11 mouse cellular contexts compared by ENCODE assay signal in the genomic region with DNA sequence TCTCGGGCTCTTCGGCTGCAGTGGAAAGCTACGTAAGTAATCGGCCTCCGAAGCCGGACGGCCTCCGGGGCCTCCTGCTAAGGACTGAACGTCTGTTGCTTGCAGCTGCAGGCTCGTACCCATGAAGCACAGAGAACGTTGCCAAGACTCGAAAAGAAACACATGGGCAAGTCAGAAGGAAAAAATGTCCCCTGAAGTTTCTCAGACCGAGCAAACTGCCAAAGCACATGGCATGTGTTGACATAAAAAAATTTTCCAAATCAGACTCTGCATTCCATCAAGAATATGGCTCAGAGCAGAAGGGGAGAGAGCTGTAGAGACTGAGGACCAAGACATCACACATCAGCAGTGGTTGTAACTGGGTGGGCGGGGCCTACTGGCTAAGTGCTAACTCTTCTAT. TPM values are rescaled to one million over a fixed set of nuclear protein-coding genes. Genes with fewer than 3 reads are reported as not detected.
DNase-seq lines count a peak whose midpoint lies in the region; ATAC-seq and TF ChIP-seq lines count a peak whose summit lies in the region.
"Had no signal": no experiment of that assay in that cellular context is flagged by ENCODE, and none has a peak within 500 bp of the region (broad histone marks: within the 10 kb centered on the region; RNA-seq: fewer than 3 reads in every experiment).

No protein-coding gene starts in this region.

- H3K4me2 ChIP-seq in heart, postnatal 0 days (ENCODE audit: low read depth, low read length): no peak overlapping the region
- no peak overlapping the region for H3K4me2 ChIP-seq in stomach, embryonic 14.5 days (replicated peaks; ENCODE audit: low read depth, low read length)

- H3K27me3 ChIP-seq in heart, postnatal 0 days (ENCODE audit: control insufficient read depth, insufficient read depth, low read length): no peaks in the 10 kb centered on the region
- no peaks in the 10 kb centered on the region for H3K27me3 ChIP-seq in stomach, embryonic 14.5 days (ENCODE audit: control insufficient read depth, insufficient read depth, low read length)
- no peaks in the 10 kb centered on the region for H3K27me3 ChIP-seq in thymus, adult 2 months (ENCODE audit: control insufficient read depth, insufficient read depth, low read length)

- H3K4me1 ChIP-seq in heart, postnatal 0 days (ENCODE audit: control insufficient read depth, insufficient read depth): peaks cover 12% of the 10 kb centered on the region; the same call in 1 of the 2 replicates
- H3K4me1 ChIP-seq in stomach, embryonic 14.5 days (ENCODE audit: control insufficient read depth, insufficient read depth, low read length): peaks cover 19% of the 10 kb centered on the region
- no peaks in the 10 kb centered on the region for H3K4me1 ChIP-seq in thymus, adult 2 months (replicated peaks; ENCODE audit: control insufficient read depth, insufficient read depth, low read length)

- H3K9ac ChIP-seq in heart, postnatal 0 days (replicated peaks; ENCODE audit: low read depth, low read length): no peak overlapping the region
- no peak overlapping the region for H3K9ac ChIP-seq in stomach, embryonic 14.5 days (replicated peaks; ENCODE audit: low read depth, low read length)

- peak; percentile 46 to 58 for DNase-seq in cerebellum, postnatal 10 days
- no peak for DNase-seq in cerebellum, postnatal 14 days
- peak; percentile 41 for DNase-seq in layer of hippocampus, adult 9-11 months
- no peak for DNase-seq in layer of hippocampus, postnatal 25 days (ENCODE audit: extremely low spot score in 1 of 2, low spot score in 1 of 2)
- peak; percentile 38 for DNase-seq in heart, postnatal 0 days (ENCODE audit: low spot score)
- DNase-seq in thymus, adult 2 months: no peak
- DNase-seq in ovary, postnatal 14 days (ENCODE audit: low spot score): no peak
- DNase-seq: gastrocnemius, postnatal 25 days; kidney, adult 9 months had no signal

- 0 out of 2 replicates have a peak overlapping the region, but pooled peaks have one; percentile 2 for H3K27ac ChIP-seq in heart, postnatal 0 days (ENCODE audit: low read depth)
- peak overlapping the region; percentile 53; the same call in 1 of the 2 replicates for H3K27ac ChIP-seq in stomach, embryonic 14.5 days (ENCODE audit: low read length)
- no peak overlapping the region for H3K27ac ChIP-seq in thymus, adult 2 months (ENCODE audit: control insufficient read depth, insufficient read depth, low read length)

- 61% methylated on average over 14 of the region's 14 CpGs for WGBS in heart, postnatal 0 days
- WGBS in stomach, embryonic 14.5 days: 57% methylated on average over 14 of the region's 14 CpGs
- WGBS in thymus, adult 2 months: 97% methylated on average over 14 of the region's 14 CpGs

- peak; percentile 60 for ATAC-seq in heart, postnatal 0 days (ENCODE audit: insufficient read depth, low read depth)
- peak; percentile 42; the same call in 1 of the 2 replicates for ATAC-seq in stomach, embryonic 14.5 days (ENCODE audit: insufficient number of reproducible peaks, insufficient read depth, low FRiP score, low read depth)

- no peaks in the 10 kb centered on the region for H3K36me3 ChIP-seq in heart, postnatal 0 days (replicated peaks; ENCODE audit: control insufficient read depth, insufficient read depth, low read length)
- no peaks in the 10 kb centered on the region for H3K36me3 ChIP-seq in stomach, embryonic 14.5 days (ENCODE audit: control insufficient read depth, insufficient read depth, low read length)
- no peaks in the 10 kb centered on the region for H3K36me3 ChIP-seq in thymus, adult 2 months (ENCODE audit: control insufficient read depth, insufficient read depth, low read length)

- no peak for TF ChIP-seq POLR2A in thymus, adult 2 months (IDR thresholded peaks at IDR 0.05; ENCODE audit: control insufficient read depth, extremely low read depth, insufficient read depth, low read length, poor library complexity)

- no peak overlapping the region for H3K4me3 ChIP-seq in heart, postnatal 0 days (ENCODE audit: low read depth, low read length)
- H3K4me3 ChIP-seq in stomach, embryonic 14.5 days (ENCODE audit: low read depth, low read length): no peak overlapping the region
- no peak overlapping the region for H3K4me3 ChIP-seq in thymus, adult 2 months (ENCODE audit: control insufficient read depth, insufficient read depth, low read length)
- H3K4me3 ChIP-seq: megakaryocyte, embryonic 14.5 days had no signal

- TF ChIP-seq EP300 in heart, postnatal 0 days (IDR thresholded peaks at IDR 0.05; ENCODE audit: low read depth): no peak

- no peak for TF ChIP-seq CTCF in heart, postnatal 0 days (IDR thresholded peaks at IDR 0.05; ENCODE audit: low read depth)
- TF ChIP-seq CTCF in thymus, adult 2 months (IDR thresholded peaks at IDR 0.05; ENCODE audit: borderline replicate concordance, control insufficient read depth, extremely low read depth, insufficient read depth, low read length, poor library complexity): no peak

- no peaks in the 10 kb centered on the region for H3K9me3 ChIP-seq in heart, postnatal 0 days (replicated peaks; ENCODE audit: control insufficient read depth, low read length)
- H3K9me3 ChIP-seq in stomach, embryonic 14.5 days (ENCODE audit: control insufficient read depth, low read depth, low read length): no peaks in the 10 kb centered on the region
- H3K9me3 ChIP-seq: megakaryocyte, embryonic 14.5 days had no signal

RNA-seq across cellular contexts. Expression of a gene that starts 6.8 kb away (rescaled TPM):
- 100 to 1,000 TPM in 1 of 2 experiments, 10 to 100 TPM in 1; 93.8 to 110 TPM for total RNA-seq in layer of hippocampus, postnatal 25 days (2021)
- 34.9 and 37.4 TPM in 2 replicates for total RNA-seq in heart, postnatal 0 days (2014; rRNA removed; ENCODE audit: low replicate concordance)
- 7.1 and 9.3 TPM in 2 replicates for polyA plus RNA-seq in heart, postnatal 0 days (2015; fragmentation: Nextera tagmentation; extraction: Ambion mirVana)
- polyA plus RNA-seq in stomach, embryonic 14.5 days (2014; fragmentation: Nextera tagmentation; extraction: Ambion mirVana): 17.4 and 22.6 TPM in 2 replicates
- 49.0 and 56.8 TPM in 2 replicates for polyA plus RNA-seq in thymus, adult 2 months (2012; rRNA removed)

Comparison
In these comparisons a context has a peak if more than half of its experiments do, and no peak if none do; other contexts are left out.
1. DNase-seq: peak in cerebellum, postnatal 10 days (2 of 2), layer of hippocampus, adult 9-11 months (single experiment) and heart, postnatal 0 days (single experiment); none in cerebellum, postnatal 14 days (0 of 2), layer of hippocampus, postnatal 25 days (0 of 2), thymus, adult 2 months (single experiment) and ovary, postnatal 14 days (single experiment).